Mouse (Mus musculus): ENCODE data around the gene Oser1.

DNA sequence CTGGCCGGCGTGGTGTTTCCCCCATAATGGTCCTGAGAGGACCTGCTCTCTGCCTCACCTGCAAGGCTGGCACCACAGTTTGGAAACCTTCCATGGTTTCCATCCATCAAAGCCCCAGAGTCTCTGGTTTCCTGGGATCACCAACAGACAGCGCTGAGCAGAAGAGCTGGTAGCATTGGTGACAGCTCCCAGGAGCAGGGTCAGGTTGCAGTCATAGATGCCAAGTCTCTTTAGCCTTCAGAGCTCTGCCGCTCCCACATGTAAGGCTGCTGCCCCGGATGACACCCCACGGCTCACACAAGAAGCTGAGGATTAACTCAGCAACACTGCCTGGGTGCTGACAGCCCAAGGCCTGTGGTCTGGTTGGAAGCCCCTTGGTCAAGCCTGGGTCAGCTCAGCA lies 39.4 kb downstream of the Oser1 start:
- TF ChIP-seq CTCF (IDR thresholded peaks at IDR 0.05; ENCODE audit: borderline replicate concordance, insufficient read depth, low read depth, low read length) (no peak), POLR2A (IDR thresholded peaks at IDR 0.05; ENCODE audit: borderline replicate concordance, insufficient read depth, low read length) (no peak)
